Mouse (Mus musculus) spleen, adult 10 weeks (tissue): ENCODE measurements around the gene Plekhb2. TPM values are rescaled to one million over a fixed set of nuclear protein-coding genes. Genes with fewer than 3 reads are reported as not detected.

Experiments used
- polyA plus RNA-seq: library from polyadenylated mRNA; stranded (reverse); fragments of 350-450 nt; fragmentation: Illumina TruSeq; extraction: RNeasy Lipid Tissue Mini Kit (QIAGEN cat#74804); gene quantifications from one replicate; pipeline ENCODE4 v1.2.3, GENCODE M21; 2015; ENCODE audit warnings: low replicate concordance; ENCODE audit not compliant: insufficient read depth

Plekhb2 gene
- polyA plus RNA-seq, result 50.4 TPM

DNA sequence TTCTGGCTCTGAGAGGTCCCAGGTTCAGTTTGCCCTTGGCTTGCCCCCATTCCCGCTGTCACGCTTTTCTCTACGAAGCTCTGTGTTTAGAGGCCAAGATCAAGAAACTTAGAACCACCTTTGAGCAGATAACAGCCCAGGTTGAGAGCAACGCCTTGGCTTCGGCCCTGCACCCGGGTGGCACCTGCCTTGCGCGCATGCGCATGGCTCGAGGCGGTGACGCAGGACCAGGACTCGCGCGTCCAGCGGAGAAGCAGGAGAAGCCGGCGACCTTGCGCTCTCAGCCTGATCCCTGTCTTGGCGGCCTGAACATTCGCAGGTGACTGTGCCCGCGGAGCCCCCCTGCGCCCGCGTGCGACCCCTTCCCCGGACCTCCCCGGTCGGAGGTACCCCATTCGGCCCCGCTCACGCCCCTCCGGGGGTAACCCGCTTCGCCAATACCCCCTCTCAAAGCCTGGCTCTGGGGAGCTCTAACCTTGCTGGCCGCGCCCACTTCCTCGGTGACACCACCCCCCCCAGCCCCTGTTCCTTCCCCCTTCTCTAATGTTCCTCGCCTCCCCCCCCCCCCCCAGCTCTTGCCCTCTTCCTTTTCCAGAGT lies at the start of gene Plekhb2:
Gene Plekhb2 (plus strand): TSS at position 232 of the 598 bp plus-strand sequence.

DNA sequence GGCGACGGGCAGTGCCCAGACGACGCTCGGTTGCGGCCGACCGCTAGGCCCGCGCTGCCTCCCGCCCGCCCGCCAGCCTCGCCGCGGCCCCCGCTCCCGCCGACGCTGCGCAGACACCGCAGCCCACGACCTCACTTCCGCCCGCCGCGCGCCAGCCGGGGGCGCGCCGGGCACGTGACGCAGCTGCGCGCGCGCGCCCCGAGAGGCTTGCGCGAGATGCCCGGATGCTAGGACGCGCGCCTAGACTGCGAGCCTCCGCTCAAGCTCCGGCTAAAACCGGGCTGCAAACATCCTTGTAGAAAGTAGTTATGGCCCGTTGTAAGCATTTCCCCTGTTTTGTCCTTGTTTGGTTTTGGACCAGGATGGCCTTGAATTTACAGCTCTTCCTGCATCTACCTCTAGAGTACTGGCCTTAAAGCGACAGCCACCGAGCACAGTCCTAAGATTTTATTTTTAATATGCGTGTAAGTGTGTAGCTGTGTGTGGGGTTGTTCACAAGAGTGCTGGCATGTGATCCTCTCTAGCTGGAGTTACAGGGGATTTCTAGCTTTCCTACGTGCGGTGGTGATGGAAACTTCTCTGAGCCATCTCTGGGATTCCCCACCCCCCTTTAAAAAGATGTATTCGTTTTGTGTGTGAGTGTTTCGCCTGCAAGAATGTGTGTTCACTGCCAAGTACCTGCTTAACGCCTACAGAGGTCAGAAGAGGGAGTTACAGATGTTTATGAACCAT lies 6.7 kb upstream of the Plekhb2 start, which contains the start of gene Fam168b:
Gene Fam168b (minus strand): TSS at position 179 of the 732 bp plus-strand sequence.

Other genes with a start within 250 kb of the Plekhb2 start
- gene Fam168b, start 6.9 kb upstream of the Plekhb2 start, polyA plus RNA-seq, result 138 TPM